Mouse (Mus musculus): ENCODE results near the gene Scyl1.

Gene Scyl1

GRCm38 (mm10) chr19:5725029-5725707 is 46.1 kb downstream of the Scyl1 start:
- no peak for TF ChIP-seq GATA4 (IDR thresholded peaks at IDR 0.05; ENCODE audit: insufficient replicate concordance, low read length)

- TF ChIP-seq GATA4 (IDR thresholded peaks at IDR 0.05; ENCODE audit: insufficient replicate concordance, low read length): peak; percentile 27; the same call in 1 of the 2 replicates
Observed at GRCm38 (mm10) chr19:5724549-5724941, 46.7 kb downstream of the Scyl1 start.

- TF ChIP-seq GATA4 (IDR thresholded peaks at IDR 0.05; ENCODE audit: insufficient replicate concordance, low read length): no peak
Observed at GRCm38 (mm10) chr19:5723934-5724548, 47.2 kb downstream of the Scyl1 start.

GRCm38 (mm10) chr19:5722848-5723425 is 48.3 kb downstream of the Scyl1 start:
- TF ChIP-seq GATA4 (IDR thresholded peaks at IDR 0.05; ENCODE audit: insufficient replicate concordance, low read length): no peak

GRCm38 (mm10) chr19:5721233-5721632 is 50.0 kb downstream of the Scyl1 start:
- TF ChIP-seq GATA4 (IDR thresholded peaks at IDR 0.05; ENCODE audit: insufficient replicate concordance, low read length): no peak

GRCm38 (mm10) chr19:5716955-5717354 is 54.3 kb downstream of the Scyl1 start:
- TF ChIP-seq GATA4 (IDR thresholded peaks at IDR 0.05; ENCODE audit: insufficient replicate concordance, low read length): no peak

- TF ChIP-seq GATA4 (IDR thresholded peaks at IDR 0.05; ENCODE audit: insufficient replicate concordance, low read length): no peak
Observed at GRCm38 (mm10) chr19:5715793-5716688, 55.2 kb downstream of the Scyl1 start.

- TF ChIP-seq GATA4 (IDR thresholded peaks at IDR 0.05; ENCODE audit: insufficient replicate concordance, low read length): no peak
Observed at GRCm38 (mm10) chr19:5713730-5714129, 57.5 kb downstream of the Scyl1 start.

GRCm38 (mm10) chr19:5713255-5713654 is 58.0 kb downstream of the Scyl1 start:
- no peak for TF ChIP-seq GATA4 (IDR thresholded peaks at IDR 0.05; ENCODE audit: insufficient replicate concordance, low read length)

GRCm38 (mm10) chr19:5711907-5712460 is 59.2 kb downstream of the Scyl1 start:
- TF ChIP-seq GATA4 (IDR thresholded peaks at IDR 0.05; ENCODE audit: insufficient replicate concordance, low read length): no peak

- TF ChIP-seq GATA4 (IDR thresholded peaks at IDR 0.05; ENCODE audit: insufficient replicate concordance, low read length): no peak
Observed at GRCm38 (mm10) chr19:5711218-5711617, 60.0 kb downstream of the Scyl1 start.

GRCm38 (mm10) chr19:5710581-5710980 is 60.6 kb downstream of the Scyl1 start:
- no peak for TF ChIP-seq GATA4 (IDR thresholded peaks at IDR 0.05; ENCODE audit: insufficient replicate concordance, low read length)

GRCm38 (mm10) chr19:5710068-5710467 is 61.2 kb downstream of the Scyl1 start:
- no peak for TF ChIP-seq GATA4 (IDR thresholded peaks at IDR 0.05; ENCODE audit: insufficient replicate concordance, low read length)

All from liver, adult (tissue).